Mouse (Mus musculus) CH12.LX (cell line): ENCODE measurements around the gene Tsc1. TPM values are rescaled to one million over a fixed set of nuclear protein-coding genes. Genes with fewer than 3 reads are reported as not detected.

ENCODE experiments used
- DNase-seq: peaks from one replicate; pipeline ENCODE4 v3.0.0-alpha.2; 2013; ENCODE audit errors: extremely low read depth
- H3K27ac ChIP-seq: 2 replicates; pipeline ENCODE4 v1.5.1; 2012; ENCODE audit warnings: low read depth, mild to moderate bottlenecking, control low read depth, moderate library complexity; ENCODE audit not compliant: insufficient read depth
- H3K27me3 ChIP-seq: replicated peaks from 2 replicates; pipeline ENCODE3; 2012; ENCODE audit warnings: inconsistent platforms
- H3K36me3 ChIP-seq, 2 experiments: replicated peaks in 1 of 2; 2 replicates each; pipeline versions ENCODE3 to v1.6.1; 2012; ENCODE audit warnings: inconsistent platforms in 1 of 2, low read length in 1 of 2, mild to moderate bottlenecking in 1 of 2, mixed read lengths in 1 of 2, moderate library complexity in 1 of 2; ENCODE audit not compliant: control insufficient read depth in 1 of 2, insufficient read depth in 1 of 2
- H3K4me1 ChIP-seq, 2 experiments: 2 replicates each; pipeline ENCODE4 v1.6.1; 2012; ENCODE audit warnings: inconsistent platforms in 1 of 2, moderate library complexity in 1 of 2; ENCODE audit not compliant: insufficient read depth in 2 of 2, control insufficient read depth in 1 of 2
- H3K4me2 ChIP-seq: 2 replicates; pipeline ENCODE4 v1.6.1; 2012; ENCODE audit warnings: low read depth, mild to moderate bottlenecking, control low read depth; ENCODE audit not compliant: poor library complexity, insufficient read depth, severe bottlenecking
- H3K4me3 ChIP-seq, 3 experiments: fragments of 150-350 bp in 1 of 3; sonication (generic) in 1 of 3; replicated peaks in 1 of 3; 2 replicates each; pipeline versions ENCODE3 to v1.5.1; 2011 to 2012; ENCODE audit warnings: low read depth in 2 of 3, low read length in 2 of 3, mild to moderate bottlenecking in 2 of 3, moderate library complexity in 2 of 3, control low read depth in 1 of 3, improper control_type of control experiment in 1 of 3, inconsistent platforms in 1 of 3, mixed read lengths in 1 of 3; ENCODE audit not compliant: poor library complexity in 1 of 3
- H3K79me2 ChIP-seq: replicated peaks from 2 replicates; pipeline ENCODE4 v1.6.1; 2012; ENCODE audit warnings: mild to moderate bottlenecking, moderate library complexity; ENCODE audit not compliant: control insufficient read depth, poor library complexity, insufficient read depth, severe bottlenecking; ENCODE audit errors: extremely low read depth
- H3K9ac ChIP-seq: 2 replicates; pipeline ENCODE4 v1.6.1; 2012; ENCODE audit warnings: low read depth, mild to moderate bottlenecking, control low read depth, moderate library complexity; ENCODE audit not compliant: insufficient read depth
- H3K9me3 ChIP-seq: replicated peaks from 2 replicates; pipeline ENCODE3; 2012; ENCODE audit warnings: low read length, inconsistent platforms, mixed read lengths
- BHLHE40 ChIP-seq: IDR thresholded peaks from 2 replicates; pipeline ENCODE4 v1.6.1; 2011; ENCODE audit warnings: mild to moderate bottlenecking, low read depth, low read length, improper control_type of control experiment
- CTCF ChIP-seq, 2 experiments: IDR thresholded peaks in 1 of 2; conservative IDR thresholded peaks in 1 of 2; 2 replicates each; pipeline ENCODE4 v1.5.1; 2011 to 2012; ENCODE audit warnings: low read depth in 2 of 2, low read length in 2 of 2, improper control_type of control experiment in 1 of 2, inconsistent platforms in 1 of 2, mild to moderate bottlenecking in 1 of 2, moderate library complexity in 1 of 2
- E2F4 ChIP-seq: IDR thresholded peaks from 2 replicates; pipeline ENCODE4 v1.6.1; 2011; ENCODE audit warnings: low read depth, low read length, improper control_type of control experiment; ENCODE audit not compliant: insufficient replicate concordance
- ETS1 ChIP-seq: conservative IDR thresholded peaks from 2 replicates; pipeline ENCODE4 v1.6.1; 2012; ENCODE audit warnings: low read depth, mild to moderate bottlenecking, inconsistent platforms, low read length, improper control_type of control experiment, moderate library complexity
- GABPA ChIP-seq: IDR thresholded peaks from 2 replicates; pipeline ENCODE4 v1.6.1; 2012; ENCODE audit warnings: low read depth, low read length, improper control_type of control experiment, inconsistent platforms; ENCODE audit not compliant: insufficient replicate concordance
- HCFC1 ChIP-seq: IDR thresholded peaks from 2 replicates; pipeline ENCODE4 v1.6.1; 2012; ENCODE audit warnings: low read depth, mild to moderate bottlenecking, inconsistent platforms, low read length, improper control_type of control experiment
- IRF4 ChIP-seq: IDR thresholded peaks from 2 replicates; pipeline ENCODE4 v1.6.1; 2014; ENCODE audit warnings: low read depth, mild to moderate bottlenecking, inconsistent platforms, low read length, improper control_type of control experiment
- JUND ChIP-seq: conservative IDR thresholded peaks from 2 replicates; pipeline ENCODE4 v1.6.1; 2011; ENCODE audit warnings: low read depth, low read length, improper control_type of control experiment
- MAX ChIP-seq: IDR thresholded peaks from 2 replicates; pipeline ENCODE4 v1.6.1; 2011; ENCODE audit warnings: low read length, improper control_type of control experiment
- MXI1 ChIP-seq: IDR thresholded peaks from 2 replicates; pipeline ENCODE4 v1.6.1; 2011; ENCODE audit warnings: mild to moderate bottlenecking, low read depth, low read length, improper control_type of control experiment
- NELFE ChIP-seq: IDR thresholded peaks from 2 replicates; pipeline ENCODE4 v1.6.1; 2011; ENCODE audit warnings: low read depth, low read length, improper control_type of control experiment
- RAD21 ChIP-seq: IDR thresholded peaks from 2 replicates; pipeline ENCODE4 v1.6.1; 2011; ENCODE audit warnings: low read depth, mild to moderate bottlenecking, low read length, improper control_type of control experiment, moderate library complexity
- SMC3 ChIP-seq: IDR thresholded peaks from 2 replicates; pipeline ENCODE4 v1.6.1; 2011; ENCODE audit warnings: low read depth, low read length, improper control_type of control experiment
- TBP ChIP-seq: conservative IDR thresholded peaks from 2 replicates; pipeline ENCODE4 v1.6.1; 2011; ENCODE audit warnings: low read depth, low read length, improper control_type of control experiment
- USF2 ChIP-seq: conservative IDR thresholded peaks from 2 replicates; pipeline ENCODE4 v1.6.1; 2011; ENCODE audit warnings: low read depth, low read length, improper control_type of control experiment
- ZNF384 ChIP-seq: IDR thresholded peaks from 2 replicates; pipeline ENCODE4 v1.6.1; 2012; ENCODE audit warnings: low read depth, low read length, improper control_type of control experiment, inconsistent platforms
- dilution Hi-C: fragments of 300-500 bp; cut with MboI; formaldehyde crosslinking; loops from 2 replicates; pipeline ENCODE4 v1.14.3; 2020; ENCODE audit warnings: low sequenced_read_pairs; ENCODE audit not compliant: extremely low pct_unique_long_range_greater_than_20kb, extremely low pct_ligation_motif_present
- in situ Hi-C: fragments of 300-500 bp; cut with MboI; formaldehyde crosslinking; loops from 3 replicates; pipeline ENCODE4 v1.14.3; 2019; ENCODE audit warnings: low sequenced_read_pairs, low pct_ligation_motif_present, low pct_unique_long_range_greater_than_20kb, mixed read lengths
- polyA plus RNA-seq: library from polyadenylated mRNA; unstranded; fragments of >175 nt; gene quantifications from 2 replicates; pipeline ENCODE4 v1.2.1, GENCODE M21; 2012; ENCODE audit warnings: low read depth; ENCODE audit not compliant: insufficient read length
- total RNA-seq, 2 experiments: library from RNA; depleted of rRNA; stranded (reverse); fragments of 300-350 nt in 1 of 2; fragments of >200 nt in 1 of 2; gene quantifications; 2 replicates each; pipeline ENCODE4 v1.2.3; 2012 to 2014

Gene Tsc1
- total and polyA plus RNA-seq, 3 experiments = 8.1 to 13.4 (median 9.5) TPM

DNA sequence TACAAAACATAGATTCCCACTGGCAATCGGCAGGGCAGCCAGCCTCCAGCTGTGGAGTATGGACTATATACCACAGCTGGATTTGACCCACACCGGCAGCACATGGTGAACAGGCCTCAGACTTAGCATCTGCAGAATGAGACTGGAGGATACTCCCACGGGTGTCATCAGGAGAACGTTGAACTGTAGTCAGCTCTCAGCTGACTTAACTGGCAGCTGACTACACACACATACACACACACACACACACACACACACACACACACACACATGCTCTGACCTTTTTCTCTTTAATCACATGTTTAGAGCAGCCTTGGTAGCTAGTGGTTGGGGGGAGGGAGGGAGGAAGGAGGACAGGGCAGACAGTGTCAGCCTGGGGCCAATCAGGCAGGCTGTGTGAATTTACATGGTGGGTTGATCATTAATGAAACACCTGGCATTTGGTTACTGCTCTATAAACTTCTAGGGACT, 11.1 kb upstream of the Tsc1 start:
- 0 out of 2 replicates have a peak, but pooled peaks have one; percentile 25 for TF ChIP-seq BHLHE40
- TF ChIP-seq NELFE = no peak
- peak; percentile 64 for TF ChIP-seq ETS1
- Histone ChIP-seq H3K4me3 (no peak overlapping the region), H3K27me3 (peaks cover 8% of the 10 kb centered on the region), H3K9me3 (peaks cover 6% of the 10 kb centered on the region), H3K36me3 (no peaks in the 10 kb centered on the region), H3K4me2 (peak overlapping the region; percentile 61; the same call in 1 of the 2 replicates), H3K79me2 (no peaks in the 10 kb centered on the region), H3K9ac (no peak overlapping the region), H3K4me1 (peaks cover 10 to 29% of the 10 kb centered on the region in 2 experiments), H3K27ac (no peak overlapping the region; the same call in 1 of the 2 replicates)
- DNase-seq = peak; percentile 42
- dilution Hi-C loops (no loop called here), in situ Hi-C loops (loop anchor here (5.0 kb wide), 1 partner anchor 38 kb away; no protein-coding TSS in a partner anchor)

DNA sequence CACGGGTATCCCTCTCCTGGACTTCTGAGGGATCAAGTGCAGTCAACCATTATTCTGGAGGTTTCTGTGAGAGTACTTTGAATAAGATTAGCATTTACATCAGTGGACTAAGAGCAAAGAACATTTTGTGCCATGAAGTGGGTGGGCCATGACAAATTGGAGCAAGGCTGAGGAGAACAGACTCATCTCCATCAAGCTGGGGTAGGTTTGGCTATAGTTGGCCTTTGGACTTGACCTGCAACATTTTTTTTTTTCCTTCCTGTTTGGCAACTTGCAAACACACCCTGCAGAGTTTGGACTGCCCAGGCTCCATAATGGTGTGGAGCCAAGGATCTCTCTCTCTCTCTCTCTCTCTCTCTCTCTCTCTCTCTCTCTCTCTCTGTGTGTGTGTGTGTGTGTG, 8.4 kb upstream of the Tsc1 start:
- H3K79me2 ChIP-seq = no peaks in the 10 kb centered on the region
- no peak for DNase-seq
- H3K4me2 ChIP-seq = no peak overlapping the region
- H3K9me3 ChIP-seq = peaks cover under 1% of the 10 kb centered on the region
- TF ChIP-seq MAX (no peak), MXI1 (no peak), TBP (no peak), USF2 (no peak), E2F4 (no peak)
- TF ChIP-seq, all 38 proteins: peak for 0
- Histone ChIP-seq H3K27me3 (no peaks in the 10 kb centered on the region), H3K4me1 (peaks cover 10 to 29% of the 10 kb centered on the region in 2 experiments), H3K9ac (no peak overlapping the region), H3K27ac (no peak overlapping the region), H3K4me3 (no peak overlapping the region), H3K36me3 (no peaks in the 10 kb centered on the region)
- in situ Hi-C loops (no loop called here), dilution Hi-C loops (no loop called here)

DNA sequence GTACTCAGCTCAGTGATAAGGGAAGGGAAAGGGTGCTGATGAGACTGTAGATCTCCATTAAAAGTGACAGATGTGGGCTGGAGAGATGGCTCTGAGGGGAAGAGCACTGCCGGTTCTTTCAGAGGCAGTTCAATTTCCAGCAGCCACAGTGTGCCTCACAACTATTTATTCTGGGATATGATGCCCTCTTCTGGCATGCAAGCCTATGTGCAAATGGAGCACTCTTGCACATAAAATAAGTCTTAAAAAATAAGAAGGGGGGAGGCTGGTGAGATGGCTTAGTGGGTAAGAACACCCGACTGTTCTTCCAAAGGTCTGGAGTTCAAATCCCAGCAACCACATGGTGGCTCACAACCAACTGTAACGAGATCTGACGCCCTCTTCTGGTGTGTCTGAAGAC, 7.9 kb upstream of the Tsc1 start:
- DNase-seq = no peak
- dilution Hi-C loops = no loop called here
- Histone ChIP-seq H3K9ac (no peak overlapping the region), H3K36me3 (no peaks in the 10 kb centered on the region), H3K4me1 (peaks cover 10 to 29% of the 10 kb centered on the region in 2 experiments), H3K27me3 (no peaks in the 10 kb centered on the region), H3K4me2 (no peak overlapping the region), H3K79me2 (no peaks in the 10 kb centered on the region), H3K27ac (no peak overlapping the region), H3K9me3 (no peaks in the 10 kb centered on the region), H3K4me3 (no peak overlapping the region)
- in situ Hi-C loops = no loop called here
- TF ChIP-seq ZNF384 (no peak), IRF4 (no peak), GABPA (no peak), JUND (no peak), HCFC1 (no peak), SMC3 (peak; percentile 32), CTCF (conservative IDR thresholded peaks at IDR 0.05 in 1 of 2, IDR thresholded peaks at IDR 0.05 in 1 of 2; ENCODE audit: low read depth in 2 of 2, low read length in 2 of 2) (peak in 1 of 2 experiments; percentile 53; a peak in 2 of 4 replicates), RAD21 (peak; percentile 42)
